Mouse (Mus musculus) midbrain, embryonic 15.5 days (tissue): ENCODE data around the gene Asb8. TPM values are rescaled to one million over a fixed set of nuclear protein-coding genes. Genes with fewer than 3 reads are reported as not detected.

Source experiments
- ATAC-seq: fragments of 200-750 bp; cut with Nextera tagmentation; replicated peaks from 2 replicates; pipeline ENCODE4 v1.8.0; 2017; ENCODE audit warnings: moderate TSS enrichment
- H3K27ac ChIP-seq: fragments of 300-500 bp; sonication (generic); 2 replicates; pipeline ENCODE4 v1.5.1; 2015; ENCODE audit warnings: mild to moderate bottlenecking, inconsistent platforms
- H3K27me3 ChIP-seq: fragments of 300-500 bp; sonication (generic); replicated peaks from 2 replicates; pipeline ENCODE4 v1.6.1; 2015; ENCODE audit warnings: inconsistent platforms
- H3K36me3 ChIP-seq: fragments of 300-500 bp; sonication (generic); replicated peaks from 2 replicates; pipeline ENCODE4 v1.6.1; 2015; ENCODE audit warnings: inconsistent platforms
- H3K4me1 ChIP-seq: fragments of 300-500 bp; sonication (generic); 2 replicates; pipeline ENCODE4 v1.6.1; 2015; ENCODE audit warnings: inconsistent platforms
- H3K4me2 ChIP-seq: fragments of 300-500 bp; sonication (generic); 2 replicates; pipeline ENCODE4 v1.6.1; 2015; ENCODE audit warnings: inconsistent platforms, mild to moderate bottlenecking, moderate library complexity
- H3K4me3 ChIP-seq: fragments of 300-500 bp; sonication (generic); 2 replicates; pipeline ENCODE4 v1.5.1; 2015; ENCODE audit warnings: mild to moderate bottlenecking, inconsistent platforms
- H3K9ac ChIP-seq: fragments of 300-500 bp; sonication (generic); 2 replicates; pipeline ENCODE4 v1.6.1; 2015; ENCODE audit warnings: mild to moderate bottlenecking, inconsistent platforms
- H3K9me3 ChIP-seq: fragments of 300-500 bp; sonication (generic); 2 replicates; pipeline ENCODE4 v1.6.1; 2016; ENCODE audit warnings: inconsistent platforms
- WGBS: fragments of 180-500 bp; shearing (Covaris S2); methylation state at CpG from one replicate; pipeline ENCODE4 v1.1.7; 2015; ENCODE audit warnings: mixed read lengths; 5-methylcytosine and 5-hydroxymethylcytosine counted together
- polyA plus RNA-seq: library from polyadenylated mRNA; unstranded; fragments of >200 nt; fragmentation: Nextera tagmentation; extraction: Ambion mirVana; gene quantifications from 2 replicates; pipeline ENCODE4 v1.2.1, GENCODE M21; 2015

Asb8 gene
- polyA plus RNA-seq, result 60.5 and 63.3 TPM in 2 replicates

GRCm38 (mm10) chr15:98165525-98165924 is at the start of gene Asb8:
Gene Asb8 (minus strand): TSS chr15:98165625.
- Histone ChIP-seq H3K4me2 (peak within 1 kb of the TSS; percentile 54), H3K36me3 (no peaks in the 10 kb centered on the region)
- no peak for ATAC-seq

GRCm38 (mm10) chr15:98214130-98214529 is 48.7 kb upstream of the Asb8 start:
- 76% methylated on average over 5 of the region's 5 CpGs for WGBS
- Histone ChIP-seq H3K27me3 (no peaks in the 10 kb centered on the region), H3K9ac (no peak overlapping the region), H3K9me3 (no peaks in the 10 kb centered on the region), H3K4me1 (no peaks in the 10 kb centered on the region), H3K4me3 (no peak overlapping the region), H3K27ac (no peak overlapping the region), H3K4me2 (no peak overlapping the region), H3K36me3 (no peaks in the 10 kb centered on the region)
- ATAC-seq, result no peak

More at GRCm38 (mm10) chr15:98165525-98165924, at the start of gene Asb8:
- H3K27me3 ChIP-seq, result no peaks in the 10 kb centered on the region; the same call in 1 of the 2 replicates
- H3K27ac ChIP-seq, result peak within 1 kb of the TSS; percentile 94; the same call in 1 of the 2 replicates
- H3K9ac ChIP-seq, result no peak within 1 kb of the TSS
- H3K9me3 ChIP-seq, result no peaks in the 10 kb centered on the region
- peaks cover 31% of the 10 kb centered on the region for H3K4me1 ChIP-seq
- peak within 1 kb of the TSS; percentile 63; the same call in 1 of the 2 replicates for H3K4me3 ChIP-seq
- WGBS, result 88% methylated on average over 5 of the region's 5 CpGs

DNA sequence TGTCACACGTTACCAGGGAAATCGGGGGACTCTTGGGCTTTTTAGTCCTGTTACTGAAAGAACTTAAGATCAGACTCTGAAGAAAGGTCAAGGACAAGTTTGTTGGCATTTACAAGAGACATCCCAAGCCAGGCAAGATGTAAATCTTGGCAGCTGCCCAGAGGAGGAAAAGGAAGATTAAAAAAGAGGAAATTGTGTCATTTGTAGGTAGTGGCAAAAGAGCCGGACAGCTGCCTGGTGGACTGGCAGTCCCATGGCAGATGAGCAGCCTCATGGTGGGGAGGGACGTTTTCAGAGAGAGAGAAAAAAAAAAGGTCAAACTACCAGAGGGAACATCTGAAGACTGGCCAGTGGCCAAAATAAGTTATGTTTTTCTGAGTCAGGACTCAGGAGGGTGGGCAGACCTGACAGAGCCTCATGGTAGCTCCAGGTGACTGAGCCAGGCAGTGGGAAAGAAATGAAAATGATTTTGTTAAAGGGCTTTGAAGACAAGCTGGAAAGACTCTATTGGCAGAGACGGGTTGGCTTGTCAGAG is 48.0 kb upstream of the Asb8 start:
- H3K27me3 ChIP-seq, result no peaks in the 10 kb centered on the region
- 84% methylated on average over 5 of the region's 5 CpGs for WGBS
- ATAC-seq, result no peak
- no peak overlapping the region for H3K9ac ChIP-seq
- no peak overlapping the region for H3K27ac ChIP-seq
- H3K4me2 ChIP-seq, result no peak overlapping the region
- no peaks in the 10 kb centered on the region for H3K4me1 ChIP-seq
- H3K4me3 ChIP-seq, result no peak overlapping the region
- no peaks in the 10 kb centered on the region for H3K9me3 ChIP-seq
- no peaks in the 10 kb centered on the region for H3K36me3 ChIP-seq

GRCm38 (mm10) chr15:98209676-98210075 is 44.3 kb upstream of the Asb8 start:
- Histone ChIP-seq H3K27me3 (no peaks in the 10 kb centered on the region), H3K4me3 (no peak overlapping the region), H3K4me1 (no peaks in the 10 kb centered on the region), H3K4me2 (no peak overlapping the region), H3K9me3 (no peaks in the 10 kb centered on the region), H3K9ac (no peak overlapping the region), H3K36me3 (no peaks in the 10 kb centered on the region), H3K27ac (no peak overlapping the region)
- ATAC-seq, result no peak
- WGBS, result 81% methylated on average over 7 of the region's 7 CpGs

- no peak within 1 kb of the TSS for H3K4me3 ChIP-seq
- no peaks in the 10 kb centered on the region for H3K9me3 ChIP-seq
- WGBS, result 67% methylated on average over 3 of the region's 3 CpGs
- H3K27me3 ChIP-seq, result no peaks in the 10 kb centered on the region
- H3K4me1 ChIP-seq, result no peaks in the 10 kb centered on the region
- no peak within 1 kb of the TSS for H3K4me2 ChIP-seq
- no peak for ATAC-seq
- no peaks in the 10 kb centered on the region for H3K36me3 ChIP-seq
- H3K27ac ChIP-seq, result no peak within 1 kb of the TSS
- no peak within 1 kb of the TSS for H3K9ac ChIP-seq
Measured at GRCm38 (mm10) chr15:98195442-98195841, 30.0 kb upstream of the Asb8 start, which contains the start of gene Olfr288. Gene Olfr288 (minus strand): TSS chr15:98195542.

DNA sequence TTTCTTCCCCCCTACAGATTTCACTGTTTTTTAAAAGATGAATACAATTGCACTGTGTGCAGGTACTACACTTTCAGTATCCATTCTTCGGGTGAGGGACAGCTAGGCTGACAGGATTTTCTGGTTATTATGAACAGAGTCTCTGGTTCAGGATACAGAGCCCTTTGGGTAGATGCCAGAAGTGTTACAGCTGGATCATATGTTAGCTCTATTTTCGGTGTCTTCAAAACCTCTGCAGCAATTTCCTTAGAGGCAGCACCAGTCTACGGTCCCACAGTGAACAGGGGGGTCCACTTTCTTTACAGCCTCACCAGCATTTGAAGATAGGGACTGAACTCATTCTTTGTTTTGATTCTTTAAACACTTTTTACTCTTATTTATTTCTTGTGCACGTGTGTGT is 19.0 kb upstream of the Asb8 start:
- H3K9me3 ChIP-seq, result no peaks in the 10 kb centered on the region
- no peak overlapping the region for H3K4me2 ChIP-seq
- no peak overlapping the region for H3K27ac ChIP-seq
- H3K27me3 ChIP-seq, result no peaks in the 10 kb centered on the region; the same call in 1 of the 2 replicates
- H3K9ac ChIP-seq, result no peak overlapping the region
- ATAC-seq, result no peak
- no peaks in the 10 kb centered on the region for H3K36me3 ChIP-seq
- H3K4me1 ChIP-seq, result peaks cover 7% of the 10 kb centered on the region
- no peak overlapping the region for H3K4me3 ChIP-seq
- WGBS, result 74% methylated on average over 4 of the region's 4 CpGs

- 72% methylated on average over 12 of the region's 12 CpGs for WGBS
- Histone ChIP-seq H3K36me3 (no peaks in the 10 kb centered on the region), H3K4me3 (peak overlapping the region; percentile 63; the same call in 1 of the 2 replicates), H3K9ac (no peak overlapping the region), H3K27ac (no peak overlapping the region; the same call in 1 of the 2 replicates), H3K9me3 (no peaks in the 10 kb centered on the region), H3K27me3 (no peaks in the 10 kb centered on the region; the same call in 1 of the 2 replicates), H3K4me1 (peaks cover 7% of the 10 kb centered on the region), H3K4me2 (peak overlapping the region; percentile 74; the same call in 1 of the 2 replicates)
- ATAC-seq, result no peak
Measured at GRCm38 (mm10) chr15:98181856-98182570, 16.6 kb upstream of the Asb8 start.

- under 1% methylated on average over 30 of the region's 30 CpGs for WGBS
- Histone ChIP-seq H3K4me2 (peak overlapping the region; percentile 74), H3K4me1 (peaks cover 7% of the 10 kb centered on the region), H3K27me3 (peaks cover 4% of the 10 kb centered on the region; the same call in 1 of the 2 replicates), H3K9ac (peak overlapping the region; percentile 49), H3K36me3 (no peaks in the 10 kb centered on the region), H3K27ac (peak overlapping the region; percentile 88), H3K9me3 (no peaks in the 10 kb centered on the region), H3K4me3 (peak overlapping the region; percentile 63)
- peak; percentile 99 for ATAC-seq
Measured at GRCm38 (mm10) chr15:98181132-98181711, 15.8 kb upstream of the Asb8 start.

DNA sequence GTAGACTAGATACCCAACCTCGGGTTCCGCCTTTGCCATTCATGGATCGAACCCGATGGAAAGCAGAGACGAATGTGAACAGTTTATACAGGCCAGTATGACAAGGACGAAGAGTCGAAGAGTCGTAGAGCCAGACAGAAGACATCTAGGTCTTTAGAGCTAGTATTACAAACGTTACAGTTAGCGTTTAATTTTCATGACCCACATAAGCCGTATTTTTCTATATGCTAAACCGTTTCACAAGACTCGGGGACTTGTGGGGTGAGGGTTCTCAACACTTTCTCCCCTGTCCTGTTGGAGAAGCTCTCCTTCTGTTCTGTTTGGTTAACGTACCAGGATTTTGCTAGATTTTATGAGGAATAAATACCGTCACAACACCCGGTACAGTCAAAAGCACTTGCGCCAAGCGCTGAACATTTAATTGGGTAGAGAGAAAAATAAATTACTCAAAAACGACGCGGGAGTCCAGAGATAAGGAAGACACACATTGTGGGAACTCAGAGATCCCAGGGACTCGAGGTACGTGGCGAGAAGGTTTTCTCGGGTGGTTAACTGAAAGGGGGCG is 15.2 kb upstream of the Asb8 start:
- H3K9ac ChIP-seq, result peak overlapping the region; percentile 49

GRCm38 (mm10) chr15:98177320-98177719 is 11.9 kb upstream of the Asb8 start:
- WGBS, result 86% methylated on average over 3 of the region's 3 CpGs
- Histone ChIP-seq H3K27ac (no peak overlapping the region), H3K9ac (no peak overlapping the region), H3K4me1 (peaks cover 10% of the 10 kb centered on the region), H3K4me3 (no peak overlapping the region), H3K9me3 (no peaks in the 10 kb centered on the region), H3K36me3 (no peaks in the 10 kb centered on the region), H3K4me2 (no peak overlapping the region), H3K27me3 (peaks cover 4% of the 10 kb centered on the region)
- ATAC-seq, result no peak

More for the DNA sequence above, 15.2 kb upstream of the Asb8 start:
- Histone ChIP-seq H3K9me3 (no peaks in the 10 kb centered on the region), H3K4me1 (peaks cover 7% of the 10 kb centered on the region), H3K27ac (peak overlapping the region; percentile 88), H3K4me3 (peak overlapping the region; percentile 63), H3K4me2 (peak overlapping the region; percentile 74), H3K27me3 (peaks cover 4% of the 10 kb centered on the region; the same call in 1 of the 2 replicates), H3K36me3 (no peaks in the 10 kb centered on the region)
- ATAC-seq, result no peak; the same call in 1 of the 2 replicates
- WGBS, result 4% methylated on average over 26 of the region's 26 CpGs

- Histone ChIP-seq H3K4me3 (no peak overlapping the region), H3K9ac (no peak overlapping the region; the same call in 1 of the 2 replicates)
- ATAC-seq, result no peak
Measured at GRCm38 (mm10) chr15:98173821-98174220, 8.4 kb upstream of the Asb8 start.

GRCm38 (mm10) chr15:98172113-98172512 is 6.7 kb upstream of the Asb8 start:
- Histone ChIP-seq H3K4me3 (no peak overlapping the region), H3K27ac (no peak overlapping the region), H3K4me1 (peaks cover 39% of the 10 kb centered on the region), H3K4me2 (no peak overlapping the region), H3K9ac (no peak overlapping the region), H3K9me3 (no peaks in the 10 kb centered on the region), H3K36me3 (no peaks in the 10 kb centered on the region), H3K27me3 (peaks cover 4% of the 10 kb centered on the region)
- 77% methylated on average over 5 of the region's 5 CpGs for WGBS
- ATAC-seq, result no peak

More at GRCm38 (mm10) chr15:98173821-98174220, 8.4 kb upstream of the Asb8 start:
- no peaks in the 10 kb centered on the region for H3K9me3 ChIP-seq
- H3K36me3 ChIP-seq, result no peaks in the 10 kb centered on the region
- 33% methylated on average over 8 of the region's 8 CpGs for WGBS
- H3K27ac ChIP-seq, result no peak overlapping the region
- H3K4me1 ChIP-seq, result peaks cover 32% of the 10 kb centered on the region
- H3K4me2 ChIP-seq, result no peak overlapping the region
- peaks cover 4% of the 10 kb centered on the region for H3K27me3 ChIP-seq
